Mouse (Mus musculus): ENCODE data around the gene Plxna1.

The Plxna1 gene

GRCm38 (mm10) chr6:89285116-89285515, 77.3 kb downstream of the Plxna1 start:
- DNase-seq (ENCODE audit: extremely low spot score, low spot score), result no peak

- DNase-seq (ENCODE audit: extremely low spot score, low spot score), result no peak
These were observed 79.3 kb downstream of the Plxna1 start for GRCm38 (mm10) chr6:89283095-89283494.

- no peak for DNase-seq (ENCODE audit: extremely low spot score, low spot score)
These were observed 79.8 kb downstream of the Plxna1 start for GRCm38 (mm10) chr6:89282626-89283025.

GRCm38 (mm10) chr6:89281492-89282332, 80.7 kb downstream of the Plxna1 start:
- no peak for DNase-seq (ENCODE audit: extremely low spot score, low spot score)

DNA sequence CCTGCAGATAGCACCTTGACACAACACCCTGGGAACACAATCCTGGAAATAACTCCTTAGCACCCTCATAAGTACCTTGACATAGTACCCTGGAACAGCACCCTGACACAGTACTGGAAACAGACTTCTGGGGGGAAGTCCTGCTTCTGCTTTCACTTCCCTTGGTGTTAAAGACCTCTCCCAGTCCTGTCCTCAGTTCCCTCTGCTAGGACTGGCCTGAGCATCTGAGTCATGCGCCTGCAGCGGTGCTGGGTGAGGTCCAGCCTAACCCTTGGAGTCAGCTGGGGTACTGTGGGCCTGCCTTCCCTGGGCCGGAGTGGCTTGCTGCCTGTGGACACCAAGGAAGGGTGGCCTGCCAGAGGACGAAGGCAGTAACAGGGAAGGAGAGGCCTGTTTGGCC, 81.9 kb downstream of the Plxna1 start:
- DNase-seq (ENCODE audit: extremely low spot score, low spot score), result no peak

GRCm38 (mm10) chr6:89271731-89272475, 90.5 kb downstream of the Plxna1 start:
- DNase-seq (ENCODE audit: extremely low spot score, low spot score), result no peak

GRCm38 (mm10) chr6:89267181-89267580, 95.2 kb downstream of the Plxna1 start:
- no peak for DNase-seq (ENCODE audit: extremely low spot score, low spot score)

Data from neural tube, embryonic 10.5 days (tissue).